Mouse (Mus musculus) heart, embryonic 10.5 days (tissue): Measurements from ENCODE around the gene Clhc1. TPM values are rescaled to one million over a fixed set of nuclear protein-coding genes. Genes with fewer than 3 reads are reported as not detected.
"Not testable (repeated sequence)": the region's sequence is repeated elsewhere in the genome, so short reads cannot be mapped to it uniquely, and the experiment has no call there.

ENCODE experiments used
- DNase-seq: peaks from one replicate; pipeline ENCODE4 v3.0.0-alpha.2; 2017; ENCODE audit warnings: low spot score
- H3K27ac ChIP-seq: fragments of 300-500 bp; sonication (generic); 2 replicates; pipeline ENCODE4 v1.5.1; 2016; ENCODE audit warnings: mild to moderate bottlenecking
- H3K27me3 ChIP-seq: fragments of 300-500 bp; sonication (generic); 2 replicates; pipeline ENCODE4 v1.6.1; 2016; ENCODE audit warnings: mild to moderate bottlenecking; ENCODE audit not compliant: poor library complexity, insufficient read depth, severe bottlenecking
- H3K36me3 ChIP-seq: fragments of 300-500 bp; sonication (generic); 2 replicates; pipeline ENCODE4 v1.6.1; 2016; ENCODE audit warnings: mild to moderate bottlenecking, moderate library complexity
- H3K4me1 ChIP-seq: fragments of 300-500 bp; sonication (generic); 2 replicates; pipeline ENCODE4 v1.6.1; 2016; ENCODE audit warnings: mild to moderate bottlenecking
- H3K4me3 ChIP-seq: fragments of 300-500 bp; sonication (generic); 2 replicates; pipeline ENCODE4 v1.5.1; 2016; ENCODE audit warnings: mild to moderate bottlenecking, moderate library complexity
- H3K9me3 ChIP-seq: fragments of 300-500 bp; sonication (generic); 2 replicates; pipeline ENCODE4 v1.6.1; 2016; ENCODE audit warnings: mild to moderate bottlenecking, moderate library complexity
- WGBS: fragments of 180-500 bp; shearing (Covaris S2); methylation state at CpG from one replicate; pipeline ENCODE4 v1.1.7; 2016; 5-methylcytosine and 5-hydroxymethylcytosine counted together
- polyA plus RNA-seq: library from polyadenylated mRNA; unstranded; fragments of >200 nt; fragmentation: Nextera tagmentation; extraction: Ambion mirVana; gene quantifications from 2 replicates; pipeline ENCODE4 v1.2.1, GENCODE M21; 2016

Clhc1 gene
- polyA plus RNA-seq, 1 experiment from 2014 or later: 0.18 TPM

- WGBS: 85% methylated on average over 4 of the region's 4 CpGs
- H3K36me3 ChIP-seq: peaks cover 55% of the 10 kb centered on the region
- not testable (repeated sequence) for H3K9me3 ChIP-seq, H3K27ac ChIP-seq, H3K4me1 ChIP-seq, H3K4me3 ChIP-seq, DNase-seq, H3K27me3 ChIP-seq
Measured at GRCm38 (mm10) chr11:29545150-29545752, 2.5 kb upstream of the Clhc1 start.

GRCm38 (mm10) chr11:29546297-29546696, 1.5 kb upstream of the Clhc1 start:
- H3K27me3 ChIP-seq, DNase-seq, H3K4me1 ChIP-seq, H3K9me3 ChIP-seq: not testable (repeated sequence)
- Histone ChIP-seq H3K4me3 (peak overlapping the region; percentile 80), H3K27ac (peak overlapping the region; percentile 93; the same call in 1 of the 2 replicates), H3K36me3 (peaks cover 45% of the 10 kb centered on the region)
- WGBS: 94% methylated on average over 2 of the region's 2 CpGs

- DNase-seq: no peak
- 18% methylated on average over 2 of the region's 2 CpGs for WGBS
- Histone ChIP-seq H3K27me3 (no peaks in the 10 kb centered on the region), H3K4me3 (peak overlapping the region; percentile 80), H3K27ac (peak overlapping the region; percentile 93), H3K9me3 (no peaks in the 10 kb centered on the region), H3K4me1 (peaks cover 4% of the 10 kb centered on the region; the same call in 1 of the 2 replicates), H3K36me3 (peaks cover 41% of the 10 kb centered on the region)
Measured at GRCm38 (mm10) chr11:29546762-29547161, 988 bp upstream of the Clhc1 start.

- WGBS: under 1% methylated on average over 27 of the region's 27 CpGs
- H3K27ac ChIP-seq: peak overlapping the region; percentile 93
Measured at GRCm38 (mm10) chr11:29547249-29547751, 450 bp upstream of the Clhc1 start.

GRCm38 (mm10) chr11:29548504-29549424, 1.0 kb downstream of the Clhc1 start:
- DNase-seq: peak; percentile 75
- whole genome bisulfite sequencing: 25% methylated on average over 23 of the region's 23 CpGs
- peak overlapping the region; percentile 80 for H3K4me3 ChIP-seq
- H3K9me3 ChIP-seq: no peaks in the 10 kb centered on the region
- no peaks in the 10 kb centered on the region for H3K27me3 ChIP-seq
- peaks cover 31% of the 10 kb centered on the region for H3K36me3 ChIP-seq
- peaks cover 4% of the 10 kb centered on the region; the same call in 1 of the 2 replicates for H3K4me1 ChIP-seq
- H3K27ac ChIP-seq: peak overlapping the region; percentile 93

More at GRCm38 (mm10) chr11:29547249-29547751, 450 bp upstream of the Clhc1 start:
- Histone ChIP-seq H3K36me3 (peaks cover 39% of the 10 kb centered on the region), H3K4me3 (peak overlapping the region; percentile 80), H3K27me3 (no peaks in the 10 kb centered on the region), H3K9me3 (no peaks in the 10 kb centered on the region), H3K4me1 (peaks cover 4% of the 10 kb centered on the region; the same call in 1 of the 2 replicates)
- DNase-seq: no peak

GRCm38 (mm10) chr11:29549425-29549778, 1.7 kb downstream of the Clhc1 start:
- no peak for DNase-seq
- WGBS: 83% methylated on average over 1 of the region's 1 CpGs
- Histone ChIP-seq H3K27ac (no peak overlapping the region), H3K4me3 (no peak overlapping the region), H3K9me3 (no peaks in the 10 kb centered on the region), H3K36me3 (peaks cover 25% of the 10 kb centered on the region), H3K4me1 (peaks cover 4% of the 10 kb centered on the region; the same call in 1 of the 2 replicates), H3K27me3 (no peaks in the 10 kb centered on the region)

GRCm38 (mm10) chr11:29560452-29560851, 12.7 kb downstream of the Clhc1 start:
- Histone ChIP-seq H3K36me3 (no peaks in the 10 kb centered on the region), H3K4me3 (no peak overlapping the region), H3K4me1 (no peaks in the 10 kb centered on the region), H3K27ac (no peak overlapping the region), H3K27me3 (no peaks in the 10 kb centered on the region), H3K9me3 (no peaks in the 10 kb centered on the region)
- no peak for DNase-seq
- WGBS: 82% methylated on average over 9 of the region's 9 CpGs

GRCm38 (mm10) chr11:29560990-29561389, 13.2 kb downstream of the Clhc1 start:
- 79% methylated on average over 3 of the region's 3 CpGs for WGBS
- no peak for DNase-seq
- no peaks in the 10 kb centered on the region for H3K4me1 ChIP-seq
- no peaks in the 10 kb centered on the region for H3K9me3 ChIP-seq
- no peak overlapping the region for H3K27ac ChIP-seq
- H3K36me3 ChIP-seq: no peaks in the 10 kb centered on the region
- H3K27me3 ChIP-seq: no peaks in the 10 kb centered on the region
- H3K4me3 ChIP-seq: no peak overlapping the region

GRCm38 (mm10) chr11:29563406-29563805, 15.7 kb downstream of the Clhc1 start:
- Histone ChIP-seq H3K27ac (no peak overlapping the region), H3K4me1 (no peaks in the 10 kb centered on the region), H3K4me3 (no peak overlapping the region), H3K36me3 (no peaks in the 10 kb centered on the region), H3K27me3 (no peaks in the 10 kb centered on the region), H3K9me3 (no peaks in the 10 kb centered on the region)
- WGBS: 79% methylated on average over 2 of the region's 2 CpGs
- DNase-seq: no peak

- Histone ChIP-seq H3K27me3 (no peaks in the 10 kb centered on the region), H3K27ac (no peak overlapping the region), H3K4me1 (no peaks in the 10 kb centered on the region), H3K36me3 (no peaks in the 10 kb centered on the region), H3K9me3 (no peaks in the 10 kb centered on the region), H3K4me3 (no peak overlapping the region)
- no peak for DNase-seq
- 67% methylated on average over 3 of the region's 3 CpGs for WGBS
Measured at GRCm38 (mm10) chr11:29571536-29571935, 23.8 kb downstream of the Clhc1 start.

- no peaks in the 10 kb centered on the region for H3K27me3 ChIP-seq
- H3K4me3 ChIP-seq: no peak overlapping the region
- 62% methylated on average over 2 of the region's 2 CpGs for WGBS
- no peaks in the 10 kb centered on the region for H3K36me3 ChIP-seq
- H3K9me3 ChIP-seq: no peaks in the 10 kb centered on the region
- H3K27ac ChIP-seq: no peak overlapping the region
- H3K4me1 ChIP-seq: no peaks in the 10 kb centered on the region
- DNase-seq: no peak
Measured at GRCm38 (mm10) chr11:29572656-29573055, 24.9 kb downstream of the Clhc1 start.

- DNase-seq: no peak
- Histone ChIP-seq H3K27me3 (no peaks in the 10 kb centered on the region), H3K4me3 (no peak overlapping the region), H3K27ac (no peak overlapping the region), H3K4me1 (no peaks in the 10 kb centered on the region), H3K36me3 (no peaks in the 10 kb centered on the region), H3K9me3 (no peaks in the 10 kb centered on the region)
Measured at GRCm38 (mm10) chr11:29579610-29580009, 31.9 kb downstream of the Clhc1 start.

- no peak for DNase-seq
- no peaks in the 10 kb centered on the region for H3K9me3 ChIP-seq
- no peak overlapping the region for H3K4me3 ChIP-seq
- H3K27ac ChIP-seq: no peak overlapping the region
- H3K27me3 ChIP-seq: no peaks in the 10 kb centered on the region
- no peaks in the 10 kb centered on the region for H3K4me1 ChIP-seq
- no peaks in the 10 kb centered on the region for H3K36me3 ChIP-seq
Measured at GRCm38 (mm10) chr11:29595217-29595616, 47.5 kb downstream of the Clhc1 start.
